Mouse (Mus musculus) right cerebral cortex, adult 18-20 months (tissue): Measurements from ENCODE around the gene Tmem234.

Experiments
- DNase-seq: peaks from one replicate; pipeline ENCODE4 v3.0.0; 2022; ENCODE audit warnings: mixed read lengths

Gene Tmem234

GRCm38 (mm10) chr4:129672878-129673449 is 72.5 kb downstream of the Tmem234 start:
- DNase-seq: no peak
